Mouse (Mus musculus) megakaryocyte, embryonic 14.5 days (primary cell): ENCODE results near the gene Spsb4.

ENCODE experiments used
- FLI1 ChIP-seq: IDR thresholded peaks from 2 replicates; pipeline ENCODE4 v1.6.1; 2012; ENCODE audit warnings: low read length, inconsistent platforms, mixed read lengths
- GATA1 ChIP-seq: IDR thresholded peaks from 3 replicates; pipeline ENCODE4 v1.6.1; 2012; ENCODE audit warnings: mixed read lengths, low read length, inconsistent platforms, borderline replicate concordance

GRCm38 (mm10) chr9:96958009-96958615, 60.5 kb downstream of the Spsb4 start:
- no peak for TF ChIP-seq GATA1
- TF ChIP-seq FLI1 = no peak
